Mouse (Mus musculus) lung, postnatal 10 days (tissue): Measurements from ENCODE around the gene Eif5a2.

Experiments
- DNase-seq: peaks from one replicate; pipeline ENCODE4 v3.0.0; 2021

Gene Eif5a2

GRCm38 (mm10) chr3:28814361-28814760 lies 33.3 kb downstream of the Eif5a2 start:
- DNase-seq: peak; percentile 48

- DNase-seq: no peak
Measured at GRCm38 (mm10) chr3:28816010-28816540, 35.0 kb downstream of the Eif5a2 start.

GRCm38 (mm10) chr3:28826272-28826671 lies 45.2 kb downstream of the Eif5a2 start:
- no peak for DNase-seq

GRCm38 (mm10) chr3:28827605-28828004 lies 46.5 kb downstream of the Eif5a2 start:
- DNase-seq: no peak

DNA sequence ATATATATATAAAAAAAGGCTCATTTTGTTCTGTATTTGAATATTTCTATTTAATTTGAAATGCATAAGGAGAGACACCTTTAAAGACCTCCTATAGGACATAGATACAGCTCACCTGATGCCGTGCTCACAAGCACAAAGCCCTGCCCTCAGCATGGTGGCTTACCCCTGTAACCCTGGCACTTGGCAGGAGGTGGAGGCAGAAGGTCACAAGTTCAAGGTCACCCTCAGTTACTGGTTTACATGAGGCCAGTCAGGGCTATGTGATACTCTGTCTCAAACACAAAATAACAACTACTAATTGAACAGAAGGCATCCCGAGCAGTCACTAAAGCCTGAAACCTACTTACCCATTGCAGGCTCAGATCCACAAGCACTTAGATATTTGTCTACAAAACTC lies 48.4 kb downstream of the Eif5a2 start:
- DNase-seq: no peak

DNA sequence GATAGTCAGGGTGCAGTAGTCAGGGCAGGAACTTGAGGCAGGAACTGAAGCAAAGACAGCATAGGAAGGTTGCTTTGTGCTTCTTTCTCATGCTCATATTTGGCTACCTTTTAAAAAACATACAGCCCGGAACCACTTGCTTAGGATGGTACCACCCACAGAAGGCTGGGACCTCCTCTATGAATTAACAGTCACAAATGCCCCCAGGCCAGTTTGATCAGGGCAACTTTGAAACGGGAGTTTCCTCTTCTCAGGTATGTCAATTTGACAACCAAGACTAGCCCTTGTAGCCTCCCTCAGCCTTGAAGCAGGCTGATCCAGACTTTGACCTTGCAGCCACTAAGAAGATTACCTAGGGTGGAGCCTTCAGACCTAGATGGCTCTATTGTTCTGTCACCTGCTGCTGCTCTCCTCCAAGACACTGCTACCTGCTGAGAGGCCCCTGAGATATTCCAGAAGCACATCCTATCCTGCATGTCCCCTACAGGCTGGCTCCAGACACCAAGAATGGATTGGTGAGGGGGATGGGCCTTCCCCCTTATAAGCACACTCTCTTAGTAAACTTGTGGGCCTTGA lies 55.8 kb downstream of the Eif5a2 start:
- DNase-seq: no peak

DNA sequence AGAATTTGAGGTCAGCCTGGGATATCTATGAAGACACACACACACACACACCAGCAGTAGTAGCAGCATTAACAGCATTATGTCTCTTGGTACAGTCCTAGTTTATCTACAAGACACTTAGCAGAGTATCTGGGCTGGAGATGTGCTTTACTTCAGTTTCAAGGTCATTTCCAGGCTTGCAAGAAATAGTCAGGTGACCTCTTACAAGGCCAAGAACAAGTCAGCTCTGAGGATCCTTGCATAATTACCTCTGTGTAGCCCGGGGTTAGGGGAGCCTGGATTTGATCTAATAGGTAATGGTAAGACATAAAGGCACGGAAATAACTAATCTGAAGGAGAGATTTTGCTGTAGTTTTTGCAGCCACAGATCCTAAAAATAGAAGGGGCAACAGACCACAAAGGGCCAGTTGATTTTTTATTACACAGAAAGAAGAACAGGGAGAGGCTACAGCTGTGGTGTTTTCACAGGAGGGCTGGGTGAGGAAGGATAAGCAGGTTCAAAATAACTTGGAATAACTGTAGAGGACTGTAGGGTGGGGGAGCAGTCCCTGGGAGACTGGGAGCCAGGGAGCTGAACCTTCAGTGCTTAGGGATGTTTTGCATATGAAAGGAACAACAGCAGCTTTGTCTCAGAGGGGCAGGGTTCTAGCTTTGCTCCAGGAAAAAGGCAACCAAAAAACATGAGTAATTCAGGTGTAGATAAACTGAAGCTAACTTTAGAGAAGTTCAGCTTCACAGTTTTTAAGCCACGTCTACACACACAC lies 61.0 kb downstream of the Eif5a2 start:
- no peak for DNase-seq

- no peak for DNase-seq
Measured at GRCm38 (mm10) chr3:28843231-28843630, 62.2 kb downstream of the Eif5a2 start.

GRCm38 (mm10) chr3:28847115-28847514 lies 66.0 kb downstream of the Eif5a2 start:
- DNase-seq: no peak
